Mouse (Mus musculus) liver, embryonic 11.5 days (tissue): ENCODE results near the gene Ubr4. TPM values are rescaled to one million over a fixed set of nuclear protein-coding genes. Genes with fewer than 3 reads are reported as not detected.
A peak's percentile ranks its signal among the peaks of the same experiment; 100 is the strongest.

Experiments
- ATAC-seq: fragments of 200-750 bp; cut with Nextera tagmentation; replicated peaks from 2 replicates; pipeline ENCODE4 v1.8.0; 2017; ENCODE audit warnings: moderate number of reproducible peaks, mild to moderate bottlenecking, moderate TSS enrichment, moderate library complexity; ENCODE audit not compliant: low FRiP score
- DNase-seq: peaks from one replicate; pipeline ENCODE4 v3.0.0-alpha.2; 2017; ENCODE audit warnings: low spot score
- H3K27ac ChIP-seq: fragments of 300-500 bp; sonication (generic); 2 replicates; pipeline ENCODE4 v1.5.1; 2014; ENCODE audit warnings: mild to moderate bottlenecking, low read depth, low read length, control low read depth
- H3K27me3 ChIP-seq: fragments of 300-500 bp; sonication (generic); replicated peaks from 2 replicates; pipeline ENCODE4 v1.6.1; 2014; ENCODE audit warnings: low read length, mixed read lengths; ENCODE audit not compliant: control insufficient read depth, insufficient read depth
- H3K36me3 ChIP-seq: fragments of 300-500 bp; sonication (generic); 2 replicates; pipeline ENCODE4 v1.6.1; 2014; ENCODE audit warnings: mild to moderate bottlenecking, low read length, moderate library complexity, mixed read lengths; ENCODE audit not compliant: control insufficient read depth, insufficient read depth
- H3K4me1 ChIP-seq: fragments of 300-500 bp; sonication (generic); replicated peaks from 2 replicates; pipeline ENCODE4 v1.6.1; 2014; ENCODE audit warnings: low read length, mixed read lengths; ENCODE audit not compliant: control insufficient read depth, insufficient read depth
- H3K4me2 ChIP-seq: fragments of 300-500 bp; sonication (generic); 2 replicates; pipeline ENCODE4 v1.6.1; 2014; ENCODE audit warnings: mild to moderate bottlenecking, control low read depth, moderate library complexity
- H3K4me3 ChIP-seq: fragments of 300-500 bp; sonication (generic); 2 replicates; pipeline ENCODE4 v1.5.1; 2014; ENCODE audit warnings: low read depth, low read length, control low read depth
- H3K9ac ChIP-seq: fragments of 300-500 bp; sonication (generic); 2 replicates; pipeline ENCODE4 v1.6.1; 2014; ENCODE audit warnings: low read depth, low read length, control low read depth
- H3K9me3 ChIP-seq: fragments of 300-500 bp; sonication (generic); 2 replicates; pipeline ENCODE4 v1.6.1; 2016; ENCODE audit warnings: low read length, inconsistent platforms, mixed read lengths; ENCODE audit not compliant: control insufficient read depth
- WGBS: fragments of 180-500 bp; shearing (Covaris S2); extraction: QIAGEN DNeasy Blood & Tissue Kit; methylation state at CpG from one replicate; pipeline ENCODE4 v1.1.7; 2014; 5-methylcytosine and 5-hydroxymethylcytosine counted together
- polyA plus RNA-seq: library from polyadenylated mRNA; unstranded; fragments of >200 nt; fragmentation: Nextera tagmentation; extraction: Ambion mirVana; gene quantifications from 2 replicates; pipeline ENCODE4 v1.2.1, GENCODE M21; 2014

Ubr4 gene
- polyA plus RNA-seq, 1 experiment from 2014 or later: 86.9 TPM

- H3K36me3 ChIP-seq: peaks cover 39% of the 10 kb centered on the region
- no peak for ATAC-seq
- no peak for DNase-seq
- H3K27me3 ChIP-seq: no peaks in the 10 kb centered on the region
- H3K4me3 ChIP-seq: no peak overlapping the region
- H3K9me3 ChIP-seq: no peaks in the 10 kb centered on the region
- 86% methylated on average over 1 of the region's 1 CpGs for WGBS
- H3K9ac ChIP-seq: no peak overlapping the region
- no peaks in the 10 kb centered on the region for H3K4me1 ChIP-seq
- H3K27ac ChIP-seq: no peak overlapping the region
- no peak overlapping the region for H3K4me2 ChIP-seq
These were observed 137.5 kb downstream of the Ubr4 start for GRCm38 (mm10) chr4:139489946-139490345.

GRCm38 (mm10) chr4:139490413-139491055 lies 138.1 kb downstream of the Ubr4 start:
- H3K4me1 ChIP-seq: no peaks in the 10 kb centered on the region
- H3K27me3 ChIP-seq: no peaks in the 10 kb centered on the region
- H3K27ac ChIP-seq: no peak overlapping the region
- no peak overlapping the region for H3K4me3 ChIP-seq
- no peak overlapping the region for H3K9ac ChIP-seq
- no peak overlapping the region for H3K4me2 ChIP-seq
- H3K9me3 ChIP-seq: no peaks in the 10 kb centered on the region
- WGBS: 83% methylated on average over 11 of the region's 11 CpGs
- DNase-seq (no peak), ATAC-seq (no peak)
- H3K36me3 ChIP-seq: peaks cover 39% of the 10 kb centered on the region

GRCm38 (mm10) chr4:139491541-139492170 lies 139.2 kb downstream of the Ubr4 start:
- Histone ChIP-seq H3K36me3 (peaks cover 34% of the 10 kb centered on the region), H3K9me3 (no peaks in the 10 kb centered on the region), H3K27ac (no peak overlapping the region), H3K9ac (no peak overlapping the region), H3K4me2 (no peak overlapping the region), H3K27me3 (no peaks in the 10 kb centered on the region), H3K4me3 (no peak overlapping the region), H3K4me1 (no peaks in the 10 kb centered on the region)
- DNase-seq: no peak
- no peak; the same call in 1 of the 2 replicates for ATAC-seq
- WGBS: 79% methylated on average over 5 of the region's 5 CpGs

GRCm38 (mm10) chr4:139492258-139492833 lies 139.9 kb downstream of the Ubr4 start:
- 45% methylated on average over 3 of the region's 3 CpGs for WGBS
- H3K9me3 ChIP-seq: no peaks in the 10 kb centered on the region
- H3K36me3 ChIP-seq: peaks cover 27% of the 10 kb centered on the region
- H3K9ac ChIP-seq: no peak overlapping the region
- H3K4me3 ChIP-seq: no peak overlapping the region
- no peaks in the 10 kb centered on the region for H3K27me3 ChIP-seq
- DNase-seq (no peak), ATAC-seq (peak; percentile 61; the same call in 1 of the 2 replicates)
- H3K4me1 ChIP-seq: no peaks in the 10 kb centered on the region
- H3K27ac ChIP-seq: no peak overlapping the region
- no peak overlapping the region for H3K4me2 ChIP-seq

- Histone ChIP-seq H3K4me1 (no peaks in the 10 kb centered on the region), H3K27me3 (no peaks in the 10 kb centered on the region), H3K4me3 (no peak overlapping the region), H3K36me3 (peaks cover 22% of the 10 kb centered on the region), H3K9me3 (no peaks in the 10 kb centered on the region), H3K4me2 (no peak overlapping the region), H3K27ac (no peak overlapping the region), H3K9ac (no peak overlapping the region)
- WGBS: 56% methylated on average over 9 of the region's 9 CpGs
- no peak for ATAC-seq
- DNase-seq: no peak
These were observed 141.0 kb downstream of the Ubr4 start for GRCm38 (mm10) chr4:139493227-139494025.

- Histone ChIP-seq H3K4me3 (no peak overlapping the region), H3K4me2 (no peak overlapping the region), H3K27me3 (0 out of 2 replicates have a peak, but pooled peaks cover 4% of the 10 kb centered on the region), H3K9ac (no peak overlapping the region), H3K36me3 (no peaks in the 10 kb centered on the region), H3K4me1 (no peaks in the 10 kb centered on the region), H3K9me3 (no peaks in the 10 kb centered on the region), H3K27ac (no peak overlapping the region)
- DNase-seq (no peak), ATAC-seq (no peak)
- WGBS: 71% methylated on average over 14 of the region's 14 CpGs
These were observed 148.4 kb downstream of the Ubr4 start for GRCm38 (mm10) chr4:139500814-139501213.

DNA sequence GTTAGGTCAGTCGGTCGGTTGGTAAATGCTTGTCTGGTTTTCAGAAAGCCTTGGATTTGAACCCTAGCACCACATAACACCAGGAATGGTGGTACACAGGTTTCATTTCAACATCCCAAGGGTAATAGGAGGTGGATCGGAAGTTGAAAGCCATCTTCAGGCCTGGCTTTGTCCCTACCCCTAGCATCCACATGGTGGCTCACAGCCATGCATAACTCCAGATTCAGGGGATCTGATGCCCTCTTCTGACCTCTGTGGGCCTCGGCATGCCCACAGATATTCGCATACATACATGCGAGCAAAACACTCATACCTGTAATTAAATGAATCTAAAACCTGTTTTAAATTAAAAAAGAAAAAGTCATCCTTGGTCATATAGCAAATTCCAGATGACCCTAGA lies 149.3 kb downstream of the Ubr4 start:
- Histone ChIP-seq H3K27me3 (0 out of 2 replicates have a peak, but pooled peaks cover 4% of the 10 kb centered on the region), H3K9ac (no peak overlapping the region), H3K9me3 (no peaks in the 10 kb centered on the region), H3K4me2 (no peak overlapping the region), H3K36me3 (no peaks in the 10 kb centered on the region), H3K27ac (no peak overlapping the region), H3K4me3 (no peak overlapping the region), H3K4me1 (no peaks in the 10 kb centered on the region)
- WGBS: 72% methylated on average over 6 of the region's 6 CpGs
- ATAC-seq (no peak), DNase-seq (no peak)

GRCm38 (mm10) chr4:139503919-139504318 lies 151.5 kb downstream of the Ubr4 start:
- H3K4me1 ChIP-seq: no peaks in the 10 kb centered on the region
- H3K9ac ChIP-seq: no peak overlapping the region
- H3K4me3 ChIP-seq: no peak overlapping the region
- no peak overlapping the region for H3K4me2 ChIP-seq
- H3K27ac ChIP-seq: no peak overlapping the region
- 74% methylated on average over 8 of the region's 8 CpGs for WGBS
- no peaks in the 10 kb centered on the region for H3K9me3 ChIP-seq
- 0 out of 2 replicates have a peak, but pooled peaks cover 4% of the 10 kb centered on the region for H3K27me3 ChIP-seq
- DNase-seq (no peak), ATAC-seq (no peak)
- H3K36me3 ChIP-seq: no peaks in the 10 kb centered on the region
